Mouse (Mus musculus) kidney, embryonic 16.5 days (tissue): ENCODE measurements around the gene Tlr12. TPM values are rescaled to one million over a fixed set of nuclear protein-coding genes. Genes with fewer than 3 reads are reported as not detected.
A peak's percentile ranks its signal among the peaks of the same experiment; 100 is the strongest.

Experiments used
- ATAC-seq: fragments of 200-750 bp; cut with Nextera tagmentation; 2 replicates; pipeline ENCODE4 v1.8.0; 2017; ENCODE audit warnings: moderate TSS enrichment; ENCODE audit not compliant: low FRiP score, low TSS enrichment
- H3K27ac ChIP-seq: fragments of 300-500 bp; sonication (generic); 2 replicates; pipeline ENCODE4 v1.5.1; 2014; ENCODE audit warnings: low read length
- H3K27me3 ChIP-seq: fragments of 300-500 bp; sonication (generic); 2 replicates; pipeline ENCODE4 v1.6.1; 2014; ENCODE audit warnings: low read length, control low read depth, mixed read lengths; ENCODE audit not compliant: insufficient read depth
- H3K36me3 ChIP-seq: fragments of 300-500 bp; sonication (generic); 2 replicates; pipeline ENCODE4 v1.6.1; 2014; ENCODE audit warnings: low read length, control low read depth, mixed read lengths; ENCODE audit not compliant: insufficient read depth
- H3K4me1 ChIP-seq: fragments of 300-500 bp; sonication (generic); 2 replicates; pipeline ENCODE4 v1.6.1; 2014; ENCODE audit warnings: low read length, control low read depth, mixed read lengths; ENCODE audit not compliant: insufficient read depth
- H3K4me2 ChIP-seq: fragments of 300-500 bp; sonication (generic); replicated peaks from 2 replicates; pipeline ENCODE4 v1.6.1; 2014; ENCODE audit warnings: low read depth, low read length
- H3K4me3 ChIP-seq: fragments of 300-500 bp; sonication (generic); 2 replicates; pipeline ENCODE4 v1.5.1; 2014; ENCODE audit warnings: mild to moderate bottlenecking, low read length
- H3K9ac ChIP-seq: fragments of 300-500 bp; sonication (generic); replicated peaks from 2 replicates; pipeline ENCODE4 v1.6.1; 2014; ENCODE audit warnings: low read length
- H3K9me3 ChIP-seq: fragments of 300-500 bp; sonication (generic); 2 replicates; pipeline ENCODE4 v1.6.1; 2016; ENCODE audit warnings: low read length, control low read depth
- WGBS: fragments of 180-500 bp; shearing (Covaris S2); extraction: QIAGEN DNeasy Blood & Tissue Kit; methylation state at CpG from one replicate; pipeline ENCODE4 v1.1.7; 2014; 5-methylcytosine and 5-hydroxymethylcytosine counted together
- polyA plus RNA-seq: library from polyadenylated mRNA; unstranded; fragments of >200 nt; fragmentation: Nextera tagmentation; extraction: Ambion mirVana; gene quantifications from 2 replicates; pipeline ENCODE4 v1.2.1, GENCODE M21; 2015

Gene Tlr12
- polyA plus RNA-seq, 1 experiment from 2014 or later, result 4.3 TPM

DNA sequence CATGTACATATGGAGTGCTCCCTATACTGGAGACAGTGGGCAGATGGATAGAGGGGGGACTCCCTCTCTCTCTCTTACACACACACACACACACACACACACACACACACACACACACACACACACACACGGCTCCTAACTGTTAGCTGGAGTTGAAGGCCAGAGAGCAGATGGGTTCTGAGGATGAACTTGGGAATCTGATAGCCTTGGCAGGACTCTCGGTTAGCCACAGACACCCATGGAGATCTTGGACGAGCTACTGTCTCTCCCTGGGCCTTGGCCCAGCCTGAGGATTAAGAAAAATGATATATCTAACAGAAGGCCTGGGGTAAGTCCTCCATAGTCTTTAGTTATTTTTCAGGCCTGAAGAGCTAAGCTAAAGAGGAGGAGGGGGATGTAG lies 33.1 kb upstream of the Tlr12 start:
- WGBS, result 53% methylated on average over 3 of the region's 3 CpGs
- Histone ChIP-seq H3K36me3 (no peaks in the 10 kb centered on the region), H3K4me2 (no peak overlapping the region), H3K27me3 (no peaks in the 10 kb centered on the region), H3K9ac (no peak overlapping the region), H3K27ac (0 out of 2 replicates have a peak overlapping the region, but pooled peaks have one; percentile 74), H3K4me3 (no peak overlapping the region), H3K9me3 (no peaks in the 10 kb centered on the region), H3K4me1 (peaks cover 49% of the 10 kb centered on the region)
- ATAC-seq, result no peak

DNA sequence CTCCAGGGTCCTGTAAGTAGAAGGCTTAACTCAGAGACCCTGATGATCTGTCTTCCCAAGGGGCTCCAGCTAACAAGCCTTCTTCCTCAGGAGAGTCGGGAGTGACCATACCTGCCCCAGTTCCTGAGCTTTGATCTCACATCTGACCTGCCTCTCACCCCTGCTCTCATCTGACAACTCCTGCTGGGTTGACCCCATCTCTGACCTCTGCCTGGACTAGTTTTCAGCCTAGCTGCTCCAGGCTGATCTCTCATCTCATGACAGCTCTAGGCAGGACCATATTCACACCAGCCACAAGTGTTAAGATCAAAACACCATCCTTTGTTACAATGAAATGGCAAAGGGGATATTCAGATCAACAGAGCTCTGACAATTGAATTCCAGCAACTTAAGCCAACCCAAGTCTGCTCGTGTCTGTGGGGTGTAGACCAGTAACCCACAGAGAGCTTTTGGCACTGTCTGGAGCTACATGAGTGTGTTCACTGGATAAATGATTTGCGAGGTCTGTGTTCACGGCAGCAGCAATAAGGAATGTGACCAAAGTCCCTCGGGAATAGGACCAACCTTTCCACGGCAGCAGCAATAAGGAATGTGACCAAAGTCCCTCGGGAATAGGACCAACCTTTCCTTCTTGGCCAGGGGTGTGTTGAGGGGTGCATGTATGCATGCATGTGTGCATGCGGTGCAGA lies 30.3 kb upstream of the Tlr12 start:
- Histone ChIP-seq H3K27ac (peak overlapping the region; percentile 49), H3K36me3 (no peaks in the 10 kb centered on the region), H3K4me1 (peaks cover 45% of the 10 kb centered on the region), H3K4me3 (no peak overlapping the region), H3K27me3 (no peaks in the 10 kb centered on the region), H3K4me2 (no peak overlapping the region), H3K9me3 (no peaks in the 10 kb centered on the region), H3K9ac (no peak overlapping the region)
- WGBS, result 39% methylated on average over 8 of the region's 8 CpGs
- peak; percentile 65 for ATAC-seq

DNA sequence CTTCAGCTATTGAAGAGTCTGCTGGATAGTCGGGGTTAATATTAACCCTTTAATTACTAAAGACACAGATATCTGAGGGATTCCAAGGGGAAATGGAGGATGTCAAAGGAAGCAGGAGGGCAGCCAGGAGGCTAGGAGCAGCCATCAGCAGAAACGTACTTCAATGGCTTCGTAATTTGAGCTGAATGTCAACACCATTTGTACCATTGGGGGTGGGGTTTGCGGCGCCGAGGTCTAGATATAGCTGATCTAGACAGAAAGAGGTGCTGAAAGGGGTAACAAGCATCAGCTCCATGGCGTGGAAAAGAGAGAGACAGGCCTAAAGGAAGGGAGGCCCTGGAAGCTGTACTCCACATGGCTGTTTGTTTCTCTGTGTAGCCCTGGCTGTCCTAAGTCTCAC lies 28.3 kb upstream of the Tlr12 start:
- Histone ChIP-seq H3K9ac (no peak overlapping the region), H3K4me3 (no peak overlapping the region), H3K4me2 (no peak overlapping the region), H3K27me3 (no peaks in the 10 kb centered on the region), H3K27ac (peak overlapping the region; percentile 31), H3K36me3 (no peaks in the 10 kb centered on the region), H3K9me3 (no peaks in the 10 kb centered on the region), H3K4me1 (peaks cover 46% of the 10 kb centered on the region)
- ATAC-seq, result no peak
- 11% methylated on average over 7 of the region's 7 CpGs for WGBS

DNA sequence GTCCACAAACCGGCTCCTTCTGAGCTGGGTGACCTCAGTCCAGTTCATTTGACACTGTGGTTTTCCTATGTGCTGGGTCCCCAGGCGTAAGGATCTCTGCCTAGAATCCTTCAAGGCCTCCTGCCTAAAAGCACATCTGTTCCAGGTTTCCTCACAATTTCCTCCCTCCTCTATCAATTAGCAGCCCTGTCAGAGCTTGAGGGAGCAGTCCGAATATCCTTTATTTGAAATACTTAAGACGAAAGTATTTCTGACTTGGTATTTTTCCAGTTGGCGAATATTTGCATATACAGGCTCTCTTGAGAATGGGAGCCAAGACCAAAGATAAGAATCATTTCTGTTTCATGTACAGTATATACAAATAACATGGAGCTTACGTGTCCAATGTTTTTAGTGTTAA lies 27.5 kb upstream of the Tlr12 start:
- Histone ChIP-seq H3K4me1 (peaks cover 50% of the 10 kb centered on the region), H3K9ac (no peak overlapping the region), H3K4me2 (no peak overlapping the region), H3K27ac (no peak overlapping the region), H3K36me3 (no peaks in the 10 kb centered on the region), H3K9me3 (no peaks in the 10 kb centered on the region), H3K4me3 (no peak overlapping the region), H3K27me3 (no peaks in the 10 kb centered on the region)
- ATAC-seq, result no peak
- WGBS, result 57% methylated on average over 6 of the region's 6 CpGs

DNA sequence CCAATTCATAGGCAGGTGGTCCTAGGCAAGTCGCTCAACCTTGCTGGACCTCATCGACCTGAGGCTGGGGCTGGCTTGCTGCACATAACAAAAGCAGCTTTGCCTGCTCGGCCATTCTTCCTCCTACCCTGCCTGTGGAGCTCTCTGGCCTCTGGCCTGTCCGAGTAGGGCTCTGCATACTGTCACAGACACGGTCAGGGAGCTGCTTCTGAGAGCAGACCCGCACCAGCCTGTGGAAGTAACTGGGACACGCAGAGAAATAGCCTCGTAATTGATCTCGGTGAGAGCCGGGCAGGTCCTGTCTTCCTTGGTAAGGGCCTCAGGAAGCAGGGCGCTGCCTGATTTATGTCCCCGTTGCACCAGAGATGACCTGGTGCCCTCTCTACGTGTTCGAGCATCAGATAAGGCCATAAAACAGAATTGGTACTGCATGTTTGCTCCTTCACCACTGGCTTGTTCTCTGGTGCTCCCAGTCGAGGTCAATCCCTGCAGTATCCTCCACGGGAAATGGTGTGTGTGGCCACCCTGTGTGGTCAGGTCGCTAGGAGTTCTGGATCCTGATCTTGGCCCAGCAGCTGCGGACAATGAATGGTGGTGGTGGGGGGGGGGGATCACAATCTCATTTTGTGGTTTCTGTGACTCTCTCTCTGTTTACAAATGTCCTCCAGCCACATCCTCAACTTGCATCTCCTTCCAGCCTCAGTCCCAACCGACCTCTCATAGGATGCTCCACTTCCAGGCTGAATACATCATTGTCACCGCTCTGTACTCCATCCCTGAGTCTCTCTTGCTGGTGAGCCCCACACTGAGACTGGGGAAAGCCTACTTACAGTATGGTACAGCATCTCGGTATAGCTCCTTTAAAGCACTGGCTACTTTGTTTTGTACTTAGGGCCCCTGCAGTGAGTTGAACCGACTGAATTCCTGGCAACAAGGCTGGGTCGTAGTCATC lies 23.6 kb upstream of the Tlr12 start:
- peaks cover 51% of the 10 kb centered on the region for H3K4me1 ChIP-seq
- H3K9me3 ChIP-seq, result no peaks in the 10 kb centered on the region
- H3K36me3 ChIP-seq, result no peaks in the 10 kb centered on the region
- H3K9ac ChIP-seq, result peak overlapping the region; percentile 37
- no peak overlapping the region for H3K4me3 ChIP-seq
- 14% methylated on average over 23 of the region's 23 CpGs for WGBS
- no peaks in the 10 kb centered on the region for H3K27me3 ChIP-seq
- H3K4me2 ChIP-seq, result no peak overlapping the region
- peak overlapping the region; percentile 69 for H3K27ac ChIP-seq
- peak; percentile 27; the same call in 1 of the 2 replicates for ATAC-seq

DNA sequence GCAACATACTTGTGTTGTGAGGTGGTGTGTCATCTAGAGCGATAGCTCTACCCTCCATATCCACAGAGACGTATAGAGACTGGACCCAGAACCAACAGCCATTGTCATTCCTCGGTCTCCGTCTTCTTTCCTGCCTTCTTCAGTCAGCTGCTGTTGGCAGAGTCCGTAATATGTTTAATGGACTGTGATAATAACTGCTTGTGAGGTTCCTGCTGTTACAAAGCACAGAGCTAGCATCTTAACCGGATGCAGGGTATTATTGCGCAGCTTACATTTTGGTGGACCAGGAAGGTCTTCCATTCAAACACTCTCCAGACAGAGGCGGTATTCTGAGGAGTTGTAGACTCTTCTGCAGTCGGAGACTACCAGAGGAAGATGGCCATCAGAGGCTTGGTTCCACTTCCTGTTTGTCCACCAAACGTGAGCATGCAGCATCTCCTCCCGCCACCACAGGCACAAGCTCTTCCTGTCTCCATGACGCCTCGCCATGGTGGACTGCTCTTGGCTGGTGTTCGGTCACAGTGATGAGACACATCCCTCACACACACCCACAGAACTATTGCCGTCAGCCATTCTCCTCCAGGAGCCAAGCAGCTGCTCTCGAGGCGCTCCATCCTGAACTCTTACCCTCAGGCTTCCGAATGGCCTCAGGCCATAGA lies 20.0 kb upstream of the Tlr12 start:
- H3K4me1 ChIP-seq, result peaks cover 61% of the 10 kb centered on the region
- 76% methylated on average over 18 of the region's 18 CpGs for WGBS
- H3K4me3 ChIP-seq, result no peak overlapping the region
- no peaks in the 10 kb centered on the region for H3K36me3 ChIP-seq
- H3K9ac ChIP-seq, result no peak overlapping the region
- peak overlapping the region; percentile 83; the same call in 1 of the 2 replicates for H3K27ac ChIP-seq
- no peaks in the 10 kb centered on the region for H3K27me3 ChIP-seq
- no peak overlapping the region for H3K4me2 ChIP-seq
- no peaks in the 10 kb centered on the region for H3K9me3 ChIP-seq
- no peak for ATAC-seq

DNA sequence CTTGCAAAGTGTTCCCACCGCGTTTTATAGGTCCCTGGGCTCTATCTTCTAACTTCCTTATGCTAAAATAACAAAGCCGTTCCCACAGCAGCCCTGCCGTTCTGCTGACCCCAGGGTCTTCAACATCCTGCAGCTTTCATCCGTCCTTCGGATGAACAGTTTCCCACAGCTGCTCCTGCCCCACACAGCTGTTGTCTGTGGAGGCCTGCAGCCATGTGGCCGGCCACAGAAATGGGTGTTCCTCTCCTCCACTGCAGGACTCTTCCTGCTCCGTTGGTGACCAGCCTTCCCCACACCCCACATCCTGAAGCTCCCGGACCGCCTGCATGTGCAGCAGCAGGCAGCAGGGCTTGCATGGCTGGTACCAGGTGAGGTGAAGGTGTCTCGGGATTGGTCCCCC lies 18.8 kb upstream of the Tlr12 start:
- Histone ChIP-seq H3K9ac (no peak overlapping the region; the same call in 1 of the 2 replicates), H3K4me1 (peaks cover 54% of the 10 kb centered on the region)
- ATAC-seq, result 0 out of 2 replicates have a peak, but pooled peaks have one; percentile 39

DNA sequence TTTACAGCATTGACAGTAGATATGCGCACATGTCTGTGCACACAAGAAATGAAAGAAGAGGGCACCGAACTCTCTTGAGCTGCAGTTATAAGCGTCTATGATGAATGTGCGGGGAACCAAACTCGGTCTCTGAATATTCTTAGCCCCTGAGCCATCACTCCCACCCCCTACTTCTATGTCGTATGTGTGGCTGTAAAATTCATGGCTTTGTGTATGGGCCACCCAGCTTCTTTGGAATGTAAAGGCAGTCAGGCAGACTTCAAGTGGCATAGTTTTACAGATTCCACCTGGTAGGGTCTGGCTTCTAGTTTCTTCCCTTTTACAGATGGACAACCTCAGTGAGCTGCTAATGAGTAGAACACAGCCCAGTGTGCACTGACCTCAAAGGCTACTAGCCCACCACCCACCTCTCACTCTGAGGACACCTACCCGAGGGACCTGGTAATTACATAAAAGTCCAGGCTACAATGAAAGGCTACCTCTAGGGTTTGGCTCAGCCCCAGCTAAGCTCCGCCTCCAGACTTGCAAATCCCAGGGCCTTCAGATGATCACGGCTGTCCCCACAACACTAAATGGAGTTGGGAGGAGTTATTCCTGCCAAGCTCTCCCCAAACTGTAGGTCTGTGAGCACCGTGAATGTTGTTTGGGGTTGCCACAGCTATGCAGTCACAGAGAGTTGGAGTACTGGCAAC lies 17.6 kb upstream of the Tlr12 start:
- peak; percentile 64 for ATAC-seq
- Histone ChIP-seq H3K9ac (no peak overlapping the region), H3K4me2 (no peak overlapping the region), H3K36me3 (no peaks in the 10 kb centered on the region), H3K27ac (peak overlapping the region; percentile 83), H3K27me3 (no peaks in the 10 kb centered on the region), H3K4me1 (peaks cover 44% of the 10 kb centered on the region), H3K9me3 (no peaks in the 10 kb centered on the region), H3K4me3 (no peak overlapping the region)
- 33% methylated on average over 10 of the region's 10 CpGs for WGBS

More for the DNA sequence above, 18.8 kb upstream of the Tlr12 start:
- no peak overlapping the region for H3K4me3 ChIP-seq
- no peaks in the 10 kb centered on the region for H3K36me3 ChIP-seq
- peak overlapping the region; percentile 83 for H3K27ac ChIP-seq
- H3K27me3 ChIP-seq, result no peaks in the 10 kb centered on the region
- H3K4me2 ChIP-seq, result no peak overlapping the region
- H3K9me3 ChIP-seq, result no peaks in the 10 kb centered on the region
- WGBS, result 20% methylated on average over 11 of the region's 11 CpGs

DNA sequence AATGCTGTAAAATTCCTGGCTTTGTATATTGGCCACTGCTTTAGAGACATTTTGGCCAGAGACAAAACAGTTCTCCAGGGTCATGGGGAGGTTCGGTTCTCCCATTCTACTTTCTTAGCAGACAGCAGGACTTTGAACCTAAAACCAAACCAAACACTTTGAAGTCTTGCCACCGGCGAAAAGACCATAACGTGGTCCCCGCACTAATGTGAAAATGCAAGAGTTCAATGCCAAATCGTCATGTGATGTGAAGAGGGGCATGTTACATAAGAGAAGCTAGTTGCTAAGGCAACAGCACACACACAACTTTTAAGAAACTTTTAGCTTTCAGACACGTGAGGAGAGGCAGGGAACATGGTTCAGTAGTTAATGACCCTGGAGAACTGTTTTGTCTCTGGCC lies 17.0 kb upstream of the Tlr12 start:
- Histone ChIP-seq H3K4me2 (no peak overlapping the region), H3K4me3 (no peak overlapping the region), H3K36me3 (no peaks in the 10 kb centered on the region), H3K9ac (no peak overlapping the region), H3K4me1 (peaks cover 44% of the 10 kb centered on the region), H3K27ac (peak overlapping the region; percentile 83), H3K9me3 (no peaks in the 10 kb centered on the region), H3K27me3 (no peaks in the 10 kb centered on the region)
- peak; percentile 13; the same call in 1 of the 2 replicates for ATAC-seq
- WGBS, result 35% methylated on average over 7 of the region's 7 CpGs
